Mouse (Mus musculus): Measurements from ENCODE around the gene Usf3.

DNA sequence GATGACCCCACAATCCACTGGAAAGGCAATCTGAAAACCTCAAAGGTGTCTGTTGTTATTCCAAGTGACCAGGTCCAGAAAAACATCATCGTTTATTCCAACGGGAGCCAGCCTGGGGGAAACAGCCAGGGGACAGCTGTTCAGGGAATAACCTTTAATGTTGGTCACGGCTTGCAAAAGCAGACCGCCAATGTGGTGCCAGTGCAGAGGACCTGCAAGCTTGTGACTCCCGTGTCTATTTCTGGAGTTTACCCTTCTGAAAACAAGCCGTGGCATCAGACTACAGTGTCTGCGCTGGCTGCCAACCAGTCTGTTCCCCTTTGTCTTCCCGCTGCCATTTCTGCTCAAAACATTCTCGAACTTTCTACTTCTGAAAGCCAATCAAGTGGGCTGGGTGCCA lies 42.5 kb downstream of the Usf3 start:
- TF ChIP-seq POLR2A (IDR thresholded peaks at IDR 0.05; ENCODE audit: borderline replicate concordance, extremely low read depth, low read depth, low read length) (no peak), CTCF (IDR thresholded peaks at IDR 0.05; ENCODE audit: insufficient read depth, low read length) (no peak)

Data from lung, adult 2 months (tissue).